Mouse (Mus musculus) cerebellum, adult 2 months (tissue): ENCODE measurements around the gene Cfap161.

Experiments
- CTCF ChIP-seq: fragments of 200-500 bp; IDR thresholded peaks from 2 replicates; pipeline ENCODE4 v1.5.1; 2011; ENCODE audit warnings: low read depth, mild to moderate bottlenecking, control low read depth, low read length, moderate library complexity, borderline replicate concordance; ENCODE audit not compliant: insufficient read depth
- POLR2A ChIP-seq: fragments of 200-500 bp; IDR thresholded peaks from 2 replicates; pipeline ENCODE4 v1.6.1; 2011; ENCODE audit warnings: low read length, control low read depth, borderline replicate concordance; ENCODE audit not compliant: insufficient read depth

- TF ChIP-seq CTCF, result no peak
- no peak for TF ChIP-seq POLR2A
Measured at GRCm38 (mm10) chr7:83842486-83843259, 48.0 kb upstream of the Cfap161 start.
